Mouse (Mus musculus) cerebellum, postnatal 36 days (tissue): Measurements from ENCODE around the gene Borcs5.

Experiments
- DNase-seq, 2 experiments: peaks; one replicate each; pipeline ENCODE4 v3.0.0; 2021 to 2022; ENCODE audit warnings: mixed read lengths in 2 of 2

The Borcs5 gene

GRCm38 (mm10) chr6:134630447-134630846 is 8.9 kb upstream of the Borcs5 start:
- no peak for DNase-seq

- DNase-seq, result peak; percentile 57 to 60
Observed at GRCm38 (mm10) chr6:134631947-134632687, 7.2 kb upstream of the Borcs5 start, which contains the start of gene Mansc1. Mansc1 (minus strand) TSS chr6:134632488.

- DNase-seq, result no peak
Observed at GRCm38 (mm10) chr6:134632756-134633155, 6.6 kb upstream of the Borcs5 start.

GRCm38 (mm10) chr6:134633553-134633952 is 5.8 kb upstream of the Borcs5 start:
- no peak for DNase-seq

GRCm38 (mm10) chr6:134636476-134636875 is 2.8 kb upstream of the Borcs5 start:
- DNase-seq, result no peak

GRCm38 (mm10) chr6:134639900-134640299 is 590 bp downstream of the Borcs5 start:
- DNase-seq, result no peak

- peak; percentile 91 to 94 for DNase-seq
Observed at GRCm38 (mm10) chr6:134640485-134641475, 1.5 kb downstream of the Borcs5 start.

GRCm38 (mm10) chr6:134641738-134642446 is 2.6 kb downstream of the Borcs5 start:
- no peak for DNase-seq

- no peak for DNase-seq
Observed at GRCm38 (mm10) chr6:134643296-134643695, 4.0 kb downstream of the Borcs5 start.

- DNase-seq, result no peak
Observed at GRCm38 (mm10) chr6:134646835-134647234, 7.5 kb downstream of the Borcs5 start.

GRCm38 (mm10) chr6:134647621-134648020 is 8.3 kb downstream of the Borcs5 start:
- DNase-seq, result no peak

- no peak for DNase-seq
Observed at GRCm38 (mm10) chr6:134648356-134648755, 9.0 kb downstream of the Borcs5 start.

GRCm38 (mm10) chr6:134656527-134656926 is 17.2 kb downstream of the Borcs5 start:
- no peak for DNase-seq

- peak; percentile 26 to 56 for DNase-seq
Observed at GRCm38 (mm10) chr6:134659108-134659958, 20.0 kb downstream of the Borcs5 start.

- no peak for DNase-seq
Observed at GRCm38 (mm10) chr6:134660714-134661406, 21.6 kb downstream of the Borcs5 start.

GRCm38 (mm10) chr6:134664573-134664972 is 25.3 kb downstream of the Borcs5 start:
- no peak for DNase-seq

- DNase-seq, result no peak
Observed at GRCm38 (mm10) chr6:134665817-134666216, 26.5 kb downstream of the Borcs5 start.

GRCm38 (mm10) chr6:134668519-134668918 is 29.2 kb downstream of the Borcs5 start:
- DNase-seq, result no peak

- no peak for DNase-seq
Observed at GRCm38 (mm10) chr6:134669179-134669865, 30.0 kb downstream of the Borcs5 start.

- no peak for DNase-seq
Observed at GRCm38 (mm10) chr6:134670881-134671411, 31.6 kb downstream of the Borcs5 start.
